Mouse (Mus musculus) testis, postnatal 14 days (tissue): Measurements from ENCODE around the gene Dhtkd1.
"Not testable (repeated sequence)": the region's sequence is repeated elsewhere in the genome, so short reads cannot be mapped to it uniquely, and the experiment has no call there.

ENCODE experiments used
- DNase-seq: peaks from one replicate; pipeline ENCODE4 v3.0.0; 2021; ENCODE audit warnings: low spot score

The Dhtkd1 gene

DNA sequence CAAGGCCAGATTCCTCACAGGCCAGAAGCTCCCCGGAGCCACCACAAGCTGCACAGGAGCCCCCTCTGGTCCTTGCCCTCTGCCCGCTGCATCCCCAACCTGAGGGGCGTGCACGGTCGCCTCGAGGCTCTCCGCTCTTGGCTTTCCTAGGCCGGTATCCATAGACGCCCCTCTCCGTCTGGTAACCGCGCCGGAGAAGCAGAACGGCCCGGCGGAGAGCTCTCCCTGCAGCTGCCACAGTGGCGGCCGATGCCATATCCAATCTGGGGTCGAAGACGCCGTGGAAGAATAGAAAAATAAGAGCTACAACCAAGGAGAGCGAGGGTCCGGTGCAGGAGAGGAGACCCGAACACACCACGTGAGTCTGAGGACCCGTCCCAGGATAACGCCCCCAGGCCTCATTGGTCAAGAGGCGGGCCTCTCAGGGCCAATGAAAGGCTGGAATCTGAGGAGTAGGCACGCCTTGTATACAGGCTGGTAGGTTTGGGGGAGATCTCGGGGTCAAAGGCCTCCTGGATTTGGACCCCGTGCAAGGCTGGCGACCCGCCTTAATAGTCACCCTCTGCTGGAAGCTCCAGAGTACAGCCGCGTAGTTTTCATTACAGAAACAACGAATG, at the start of gene Dhtkd1:
Gene Dhtkd1, minus strand, starts transcription at position 377 of the 617 bp plus-strand sequence.
- peak; percentile 79 for DNase-seq

DNA sequence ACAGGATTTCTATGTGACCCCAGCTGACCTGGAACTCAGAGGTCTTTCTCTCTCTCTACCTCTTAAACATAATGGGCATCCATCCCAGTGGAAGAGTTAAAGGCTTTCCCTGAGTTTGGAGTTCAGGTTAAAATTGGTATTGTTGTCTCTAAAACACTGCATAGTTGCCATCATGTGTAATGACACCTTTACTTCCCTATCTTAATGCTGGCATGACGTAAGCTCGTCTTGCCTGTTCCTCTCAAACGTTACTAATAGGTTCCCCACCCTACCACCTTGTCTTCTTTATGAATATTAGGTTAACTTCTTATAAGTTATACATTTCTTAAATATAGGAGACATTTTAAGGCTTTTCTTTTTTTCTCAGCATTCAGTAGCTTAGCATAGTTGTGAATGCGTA, 34.9 kb upstream of the Dhtkd1 start:
- DNase-seq = no peak

DNA sequence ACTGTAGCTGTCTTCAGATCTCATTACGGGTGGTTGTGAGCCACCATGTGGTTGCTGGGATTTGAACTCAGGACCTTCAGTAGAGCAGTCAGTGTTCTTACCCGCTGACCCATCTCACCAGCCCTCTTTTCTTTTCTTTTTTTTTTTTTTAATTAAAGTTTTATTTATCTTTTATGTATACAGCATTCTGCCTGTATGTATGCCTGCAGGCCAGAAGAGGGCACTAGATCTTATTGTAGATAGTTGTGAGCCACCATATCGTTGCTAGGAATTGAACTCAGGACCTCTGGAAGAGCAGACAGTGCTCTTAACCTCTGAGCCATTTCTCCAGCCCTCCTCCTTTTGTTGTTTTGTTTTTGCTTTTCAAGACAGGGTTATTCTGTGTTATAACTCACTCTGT, 28.0 kb upstream of the Dhtkd1 start:
- not testable (repeated sequence) for DNase-seq

DNA sequence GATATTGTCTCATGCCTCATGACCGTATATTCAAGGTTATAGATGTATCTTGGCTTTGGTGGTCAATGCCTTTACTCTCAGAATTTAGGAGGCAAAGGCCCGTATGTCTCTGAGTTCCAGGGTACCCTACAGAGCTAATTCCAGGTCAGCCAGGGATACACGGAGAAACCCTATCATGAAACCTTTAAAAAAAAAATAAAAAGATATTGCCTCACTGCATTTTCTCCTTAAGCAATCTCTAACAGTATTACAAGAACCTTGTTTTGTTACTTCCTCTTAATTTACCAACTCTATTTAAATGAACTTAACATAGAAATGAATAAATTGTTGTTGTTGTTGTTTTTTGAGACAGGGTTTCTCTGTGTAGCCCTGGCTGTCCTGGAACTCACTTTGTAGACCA, 23.4 kb upstream of the Dhtkd1 start:
- no peak for DNase-seq

DNA sequence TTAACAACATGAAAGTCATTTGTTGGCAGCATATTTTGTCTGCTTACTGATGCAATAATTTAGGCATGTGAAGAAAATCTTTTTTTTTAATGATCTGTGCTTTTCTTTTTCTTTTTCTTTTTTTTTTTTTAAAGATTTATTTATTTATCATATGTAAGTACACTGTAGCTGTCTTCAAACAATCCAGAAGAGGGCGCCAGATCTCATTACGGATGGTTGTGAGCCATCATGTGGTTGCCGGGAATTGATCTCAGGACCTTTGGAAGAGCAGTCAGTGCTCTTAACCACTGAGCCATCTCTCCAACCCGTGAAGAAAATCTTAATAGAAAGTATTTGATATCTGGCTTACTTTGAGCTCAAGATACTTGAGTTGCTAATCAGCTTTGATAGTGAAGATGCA, 21.1 kb upstream of the Dhtkd1 start:
- DNase-seq = not testable (repeated sequence)

DNA sequence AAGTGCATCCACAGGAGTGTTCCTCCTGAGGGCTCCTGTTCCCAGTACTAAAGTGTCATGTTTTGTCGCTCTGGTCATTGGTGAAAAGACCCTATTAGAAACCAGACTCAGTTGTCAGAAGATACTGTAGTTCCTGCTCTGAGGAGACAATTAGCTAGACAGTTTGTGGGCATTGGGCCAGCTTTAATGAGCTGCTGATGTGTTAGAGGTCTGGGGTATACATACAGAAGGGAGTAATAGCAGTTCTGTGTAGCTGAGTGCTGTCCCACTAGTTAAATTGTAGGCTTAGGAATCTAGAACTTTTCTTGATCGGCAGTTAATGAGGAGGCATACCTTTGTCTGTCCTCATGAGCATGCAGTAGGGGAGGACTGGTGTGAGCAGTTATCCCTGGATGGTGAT, 19.7 kb upstream of the Dhtkd1 start:
- no peak for DNase-seq

- DNase-seq = no peak
Observed at GRCm38 (mm10) chr2:5957705-5958104, 15.1 kb upstream of the Dhtkd1 start.

DNA sequence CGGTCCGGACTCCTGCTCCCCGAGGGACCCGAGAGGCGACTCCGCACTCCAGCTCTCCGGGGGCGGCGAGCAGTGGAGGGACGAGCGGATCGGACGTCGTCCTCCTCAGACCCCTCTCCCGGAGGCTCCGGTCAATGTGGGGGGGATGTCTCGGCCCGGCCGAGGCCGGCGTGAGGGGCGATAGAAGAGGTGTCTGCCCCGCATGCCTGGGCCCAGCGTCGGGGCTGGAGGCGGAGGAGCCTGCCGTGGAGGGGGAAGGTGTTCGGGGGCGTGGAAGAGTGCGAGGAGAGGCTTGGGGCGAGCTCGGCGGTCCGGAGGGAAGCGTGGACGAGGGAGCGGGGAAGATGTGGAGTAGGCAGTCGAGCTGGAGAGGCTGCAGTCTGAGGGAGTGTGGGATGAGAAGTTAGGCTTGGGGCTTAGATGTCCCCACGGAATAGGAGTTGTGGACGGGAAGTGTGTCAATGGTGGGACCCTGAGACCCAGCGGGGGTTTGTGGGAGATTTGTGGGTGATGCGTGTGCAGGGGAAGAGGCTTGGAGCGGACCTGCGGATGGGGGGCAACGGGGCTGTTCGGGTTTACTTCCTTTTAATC, 9.1 kb upstream of the Dhtkd1 start:
- no peak for DNase-seq

DNA sequence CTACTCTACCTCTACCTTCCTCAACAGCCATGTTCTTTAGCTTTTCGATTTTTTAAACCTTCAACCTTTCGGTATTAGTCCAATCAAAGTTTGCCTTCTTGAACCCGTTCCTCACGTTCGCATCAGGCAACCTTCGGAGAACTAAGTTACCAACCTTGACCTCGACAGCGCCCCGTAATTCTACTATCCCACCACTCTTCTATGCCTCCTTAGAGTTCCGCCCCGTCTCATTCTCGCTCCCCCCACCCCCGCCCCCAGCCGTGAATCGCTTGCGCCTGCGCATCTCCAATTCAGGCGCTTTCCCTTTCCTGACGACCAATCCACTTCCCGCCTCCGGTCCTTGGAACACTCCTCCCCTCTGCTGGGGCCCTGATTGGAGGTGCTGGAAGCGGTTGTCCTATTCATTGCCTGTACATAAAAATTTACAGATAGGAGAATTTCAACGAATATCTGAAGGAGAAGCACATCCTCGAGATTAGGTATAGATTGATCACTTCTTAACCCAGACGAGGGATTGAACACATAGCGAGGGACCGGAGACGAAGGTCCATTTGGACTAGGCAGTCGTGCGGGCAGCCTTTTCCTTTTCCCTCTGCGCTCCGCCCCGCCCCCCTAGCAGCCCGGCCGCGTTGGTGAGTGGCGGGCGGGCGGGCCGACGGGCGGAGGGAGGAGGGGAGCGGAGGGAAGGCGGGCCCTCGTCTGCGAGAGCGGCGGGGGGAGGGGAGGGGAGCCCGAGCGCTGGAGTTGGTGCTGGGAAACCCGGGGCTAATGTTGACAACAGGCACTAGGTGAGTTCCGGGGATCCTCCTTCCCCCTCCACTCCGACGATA, 8.4 kb upstream of the Dhtkd1 start, which contains the start of gene Upf2:
Gene Upf2, plus strand, starts transcription at position 704 of the 830 bp plus-strand sequence.
- DNase-seq = peak; percentile 97

DNA sequence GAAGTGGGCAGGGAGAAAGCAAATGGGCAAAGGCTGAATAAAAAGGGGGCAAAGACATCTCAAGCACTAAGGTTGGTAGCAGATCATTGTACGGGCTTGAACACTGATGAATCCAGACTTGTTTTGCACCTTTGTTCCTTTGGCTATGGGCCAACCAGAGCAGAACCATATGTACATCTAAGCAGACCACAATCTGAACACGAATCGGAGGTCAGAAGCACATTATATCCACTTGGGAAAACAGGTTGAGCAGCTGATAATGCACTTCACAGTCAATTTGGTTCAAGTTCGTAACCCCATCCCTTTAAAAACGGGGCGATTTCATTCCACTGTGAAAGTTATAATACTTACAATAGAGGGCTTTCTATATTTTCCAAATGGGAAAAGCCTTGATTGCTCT, 7.7 kb upstream of the Dhtkd1 start:
- DNase-seq = peak; percentile 21

DNA sequence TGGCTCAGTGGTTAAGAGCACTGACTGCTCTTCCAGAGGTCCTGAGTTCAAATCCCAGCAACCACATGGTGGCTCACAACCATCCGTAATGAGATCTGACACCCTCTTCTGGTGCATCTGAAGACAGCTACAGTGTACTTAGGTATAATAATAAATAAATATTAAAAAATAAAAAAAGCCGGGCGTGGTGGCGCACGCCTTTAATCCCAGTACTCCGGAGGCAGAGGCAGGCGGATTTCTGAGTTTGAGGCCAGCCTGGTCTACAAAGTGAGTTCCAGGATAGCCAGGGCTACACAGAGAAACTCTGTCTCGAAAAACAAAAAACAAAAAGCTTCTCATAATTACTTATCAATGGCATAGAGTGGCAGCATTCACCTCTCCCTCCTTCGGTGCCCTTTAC, 7.2 kb upstream of the Dhtkd1 start:
- not testable (repeated sequence) for DNase-seq

- no peak for DNase-seq
Observed at GRCm38 (mm10) chr2:5948964-5949363, 6.4 kb upstream of the Dhtkd1 start.

DNA sequence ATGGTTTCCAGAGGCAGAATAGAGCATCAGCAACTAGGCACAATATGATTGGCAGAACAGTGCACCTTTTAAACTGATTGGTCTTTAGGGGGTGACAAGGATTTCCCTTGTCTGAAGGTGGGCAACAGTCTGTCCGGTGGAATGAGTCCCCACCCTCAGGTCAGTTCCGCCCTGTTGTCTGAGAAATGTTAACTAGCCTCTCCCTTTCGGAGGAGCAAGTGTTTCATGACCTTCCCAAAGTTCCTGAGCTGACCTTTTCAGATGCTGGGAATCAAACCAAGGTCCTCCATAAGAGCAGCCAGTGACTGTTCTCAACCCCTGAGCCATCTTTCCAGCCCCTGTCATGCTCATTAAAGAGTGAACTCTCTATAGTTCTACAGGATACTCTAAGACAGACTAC, 4.3 kb upstream of the Dhtkd1 start:
- DNase-seq = no peak

DNA sequence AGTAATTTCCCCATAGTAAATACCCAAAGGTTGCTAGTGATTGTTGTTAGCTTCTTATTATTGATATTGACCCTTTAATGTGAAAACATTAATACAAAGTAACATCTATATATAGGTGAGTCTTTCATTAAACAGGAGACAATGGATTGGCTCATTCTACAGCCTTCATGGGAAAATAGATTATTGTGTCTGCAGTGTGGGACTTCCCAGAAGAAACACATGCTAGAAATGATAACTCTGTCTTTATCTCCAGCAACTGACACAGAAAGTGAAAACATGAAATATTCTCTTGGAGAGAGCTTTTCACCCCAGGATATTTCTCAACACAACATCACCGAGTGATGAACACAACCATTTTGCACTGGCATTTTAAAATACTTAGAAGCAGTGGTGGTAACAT, 3.0 kb upstream of the Dhtkd1 start:
- DNase-seq = no peak

GRCm38 (mm10) chr2:5943071-5943470, 479 bp upstream of the Dhtkd1 start:
- no peak for DNase-seq

DNA sequence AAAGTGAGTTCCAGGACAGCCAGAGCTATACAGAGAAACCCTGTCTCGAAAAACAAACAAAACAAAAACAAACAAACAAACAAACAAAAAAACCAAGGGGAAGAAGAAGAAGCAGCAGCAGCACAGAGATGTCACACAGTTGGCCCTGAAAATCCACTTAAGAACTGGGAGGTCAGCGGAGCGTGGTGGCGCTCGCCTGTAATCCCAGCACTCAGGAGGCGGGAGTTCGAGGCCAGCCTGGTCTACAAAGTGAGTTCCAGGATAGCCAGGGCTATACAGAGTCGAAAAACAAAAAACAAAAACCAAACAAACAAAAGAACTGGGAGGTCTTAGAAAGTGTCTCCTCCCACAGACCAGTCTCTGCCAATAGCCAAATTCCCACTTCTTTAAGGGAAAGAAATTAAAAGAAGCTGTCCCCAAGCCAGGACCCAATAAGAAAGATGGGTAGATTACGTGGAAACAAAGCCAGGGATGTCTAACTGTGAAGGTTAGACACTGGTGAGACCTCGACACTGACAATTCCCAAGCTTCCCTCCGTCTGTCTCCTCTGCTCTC, 654 bp downstream of the Dhtkd1 start:
- DNase-seq = no peak

GRCm38 (mm10) chr2:5940936-5941335, 1.7 kb downstream of the Dhtkd1 start:
- no peak for DNase-seq

DNA sequence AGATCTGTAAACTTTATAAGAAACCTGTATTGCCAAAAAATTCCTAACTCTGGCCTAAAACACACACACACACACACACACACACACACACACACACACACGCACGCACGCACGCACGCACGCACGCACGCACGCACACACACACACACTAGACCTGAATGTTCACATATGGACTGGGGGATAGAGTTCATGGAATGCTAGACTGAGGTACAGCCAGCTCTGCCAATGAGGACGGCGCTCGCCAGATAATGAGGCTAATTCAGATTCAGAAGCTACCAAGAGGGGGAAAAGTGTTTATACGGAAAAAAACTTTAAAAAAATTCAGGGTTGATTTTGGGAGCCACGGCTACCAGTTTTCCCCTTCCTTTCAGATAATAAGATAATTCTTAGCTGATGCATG, 2.7 kb downstream of the Dhtkd1 start:
- no peak for DNase-seq

GRCm38 (mm10) chr2:5939319-5939718, 3.3 kb downstream of the Dhtkd1 start:
- no peak for DNase-seq

DNA sequence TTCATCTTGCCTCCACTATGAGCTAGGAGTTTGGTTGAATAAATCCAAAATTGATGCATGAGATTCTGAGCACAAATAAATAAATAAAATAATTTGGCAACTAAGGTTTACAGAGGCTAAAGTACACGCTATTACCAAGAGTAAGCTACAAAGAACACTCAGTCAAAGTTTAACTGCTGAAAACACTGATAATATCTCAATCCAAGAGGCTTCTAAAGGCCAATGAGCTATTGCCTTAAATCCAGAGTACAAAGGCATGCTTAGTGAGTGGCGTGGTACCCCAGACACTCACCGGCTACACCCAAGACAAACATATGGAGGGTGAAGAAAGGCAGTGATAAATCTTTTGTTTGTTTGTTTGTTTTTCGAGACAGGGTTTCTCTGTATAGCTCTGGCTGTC, 6.0 kb downstream of the Dhtkd1 start:
- DNase-seq = no peak

GRCm38 (mm10) chr2:5936068-5936467, 6.5 kb downstream of the Dhtkd1 start:
- DNase-seq = no peak

GRCm38 (mm10) chr2:5934936-5935335, 7.7 kb downstream of the Dhtkd1 start:
- no peak for DNase-seq

GRCm38 (mm10) chr2:5931938-5932337, 10.7 kb downstream of the Dhtkd1 start:
- no peak for DNase-seq
